Mouse (Mus musculus) myocyte (in vitro differentiated cells): ENCODE data around the gene Pla2g5. TPM values are rescaled to one million over a fixed set of nuclear protein-coding genes. Genes with fewer than 3 reads are reported as not detected.

Experiments
- H3K27me3 ChIP-seq: one replicate; pipeline ENCODE4 v1.6.1; 2011; ENCODE audit not compliant: control insufficient read depth, insufficient read depth, insufficient read length
- H3K36me3 ChIP-seq: one replicate; pipeline ENCODE4 v1.6.1; 2011; ENCODE audit not compliant: control insufficient read depth, insufficient read depth
- H3K4me2 ChIP-seq: one replicate; pipeline ENCODE4 v1.6.1; 2011; ENCODE audit warnings: low read depth, control low read depth
- H3K4me3 ChIP-seq: one replicate; pipeline ENCODE4 v1.5.1; 2011; ENCODE audit warnings: mild to moderate bottlenecking, control low read depth, moderate library complexity
- H3K79me2 ChIP-seq: one replicate; pipeline ENCODE4 v1.6.1; 2011; ENCODE audit not compliant: control insufficient read depth, insufficient read depth
- H3ac ChIP-seq: one replicate; pipeline ENCODE4 v1.6.1; 2011; ENCODE audit not compliant: control insufficient read depth, insufficient read length
- CEBPB ChIP-seq: IDR thresholded peaks from 2 replicates; pipeline ENCODE4 v1.6.1; 2011; ENCODE audit warnings: mild to moderate bottlenecking, moderate library complexity; ENCODE audit not compliant: poor library complexity, insufficient read depth, severe bottlenecking
- E2F4 ChIP-seq: IDR thresholded peaks from one replicate; pipeline ENCODE4 v1.6.1; 2011; ENCODE audit warnings: mild to moderate bottlenecking, control low read depth, moderate library complexity; ENCODE audit not compliant: insufficient read depth
- MAX ChIP-seq: IDR thresholded peaks from one replicate; pipeline ENCODE4 v1.6.1; 2011; ENCODE audit warnings: low read depth, mild to moderate bottlenecking, control low read depth
- MYOD1 ChIP-seq, 3 experiments: IDR thresholded peaks; one replicate each; pipeline ENCODE4 v1.6.1; 2011; ENCODE audit warnings: control low read depth in 2 of 3, low read depth in 2 of 3, mild to moderate bottlenecking in 2 of 3, moderate library complexity in 1 of 3; ENCODE audit not compliant: insufficient read length in 2 of 3, control insufficient read depth in 1 of 3
- MYOG ChIP-seq, 3 experiments: IDR thresholded peaks; one replicate each; pipeline ENCODE4 v1.6.1; 2011; ENCODE audit warnings: control low read depth in 2 of 3, low read depth in 2 of 3, mild to moderate bottlenecking in 2 of 3; ENCODE audit not compliant: insufficient read length in 2 of 3, control insufficient read depth in 1 of 3, insufficient read depth in 1 of 3
- POLR2A ChIP-seq: IDR thresholded peaks from one replicate; pipeline ENCODE4 v1.6.1; 2011; ENCODE audit warnings: low read depth, mild to moderate bottlenecking, control low read depth, moderate library complexity; ENCODE audit not compliant: insufficient read length
- POLR2AphosphoS2 ChIP-seq: IDR thresholded peaks from one replicate; pipeline ENCODE4 v1.6.1; 2011; ENCODE audit warnings: low read depth, control low read depth; ENCODE audit not compliant: insufficient read length
- REST ChIP-seq: IDR thresholded peaks from one replicate; pipeline ENCODE4 v1.6.1; 2011; ENCODE audit warnings: mild to moderate bottlenecking, control low read depth, moderate library complexity; ENCODE audit not compliant: insufficient read depth, insufficient read length
- SRF ChIP-seq: IDR thresholded peaks from one replicate; pipeline ENCODE4 v1.6.1; 2011; ENCODE audit warnings: low read depth; ENCODE audit not compliant: control insufficient read depth, insufficient read length
- TCF12 ChIP-seq: IDR thresholded peaks from one replicate; pipeline ENCODE4 v1.6.1; 2011; ENCODE audit warnings: mild to moderate bottlenecking, control low read depth; ENCODE audit not compliant: poor library complexity, insufficient read depth, severe bottlenecking
- TCF3 ChIP-seq: IDR thresholded peaks from one replicate; pipeline ENCODE4 v1.6.1; 2011; ENCODE audit warnings: low read depth, control low read depth; ENCODE audit not compliant: insufficient read length
- USF1 ChIP-seq: IDR thresholded peaks from one replicate; pipeline ENCODE4 v1.6.1; 2011; ENCODE audit warnings: low read depth, mild to moderate bottlenecking, control low read depth, moderate library complexity
- polyA plus RNA-seq: library from polyadenylated mRNA; unstranded; fragments of >200 nt; fragmentation: generic; extraction: Trizol; gene quantifications from one replicate; pipeline ENCODE4 v1.2.1, GENCODE M21; 2012; ENCODE audit warnings: missing spikeins

The Pla2g5 gene
- polyA plus RNA-seq, 1 experiment = 0.10 TPM

DNA sequence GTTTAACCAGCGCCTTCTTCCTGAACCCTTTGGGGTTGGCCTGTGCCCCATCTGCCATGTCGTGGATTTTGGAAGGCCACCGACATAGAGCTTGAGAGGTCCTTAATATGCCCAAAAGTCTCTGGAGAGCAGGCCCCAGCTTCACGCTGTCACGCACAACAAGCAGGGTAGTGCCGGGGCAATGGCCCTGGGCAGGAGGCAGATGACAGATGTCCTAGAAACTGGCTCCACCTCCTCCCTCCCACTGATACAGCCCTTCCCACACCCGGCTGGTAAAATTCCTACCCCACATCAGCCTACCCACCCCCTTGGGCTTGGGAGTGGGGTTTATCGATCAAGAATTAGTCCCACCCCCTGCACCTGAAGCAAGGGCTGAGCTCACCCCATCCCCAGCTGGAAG, 105.9 kb downstream of the Pla2g5 start, which contains the start of gene Pla2g2f:
Gene Pla2g2f (minus strand): TSS at position 211 of the 400 bp plus-strand sequence.
- Histone ChIP-seq H3K27me3 (peaks cover 4% of the 10 kb centered on the region), H3K4me3 (no peak within 1 kb of the TSS), H3K4me2 (no peak within 1 kb of the TSS), H3ac (no peak within 1 kb of the TSS), H3K79me2 (no peaks in the 10 kb centered on the region), H3K36me3 (no peaks in the 10 kb centered on the region)
- TF ChIP-seq MAX (no peak), TCF3 (no peak), USF1 (no peak), REST (no peak), MYOD1 (IDR thresholded peaks at IDR 0.05; ENCODE audit: control insufficient read depth in 1 of 3, insufficient read length in 2 of 3, low read depth in 2 of 3) (no peak), CEBPB (no peak)

DNA sequence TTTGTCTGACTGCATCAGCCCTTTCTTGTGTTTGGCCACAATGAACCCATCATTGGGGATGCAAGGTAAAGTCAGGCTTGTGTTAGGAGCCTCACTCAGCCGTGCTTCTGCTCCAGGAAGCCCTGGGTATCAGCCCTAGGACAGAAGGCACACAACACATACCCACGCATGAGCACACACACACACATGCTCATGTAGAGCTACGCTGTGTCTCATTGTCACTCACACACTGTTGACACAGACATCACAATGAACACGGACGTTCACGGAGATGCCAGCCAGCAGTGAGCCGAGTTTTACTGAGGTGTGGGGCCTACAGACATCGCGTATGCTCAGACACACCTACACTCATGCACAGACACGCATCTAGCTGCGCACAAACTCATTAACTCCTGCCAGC, 107.3 kb downstream of the Pla2g5 start:
- Histone ChIP-seq H3K27me3 (peaks cover 4% of the 10 kb centered on the region), H3ac (no peak overlapping the region), H3K4me3 (no peak overlapping the region), H3K36me3 (no peaks in the 10 kb centered on the region), H3K4me2 (no peak overlapping the region), H3K79me2 (no peaks in the 10 kb centered on the region)
- TF ChIP-seq MYOD1 (IDR thresholded peaks at IDR 0.05; ENCODE audit: control insufficient read depth in 1 of 3, insufficient read length in 2 of 3, low read depth in 2 of 3) (no peak), CEBPB (no peak), TCF12 (no peak), MYOG (IDR thresholded peaks at IDR 0.05; ENCODE audit: control insufficient read depth in 1 of 3, insufficient read depth in 1 of 3, insufficient read length in 2 of 3, low read depth in 2 of 3) (no peak)

DNA sequence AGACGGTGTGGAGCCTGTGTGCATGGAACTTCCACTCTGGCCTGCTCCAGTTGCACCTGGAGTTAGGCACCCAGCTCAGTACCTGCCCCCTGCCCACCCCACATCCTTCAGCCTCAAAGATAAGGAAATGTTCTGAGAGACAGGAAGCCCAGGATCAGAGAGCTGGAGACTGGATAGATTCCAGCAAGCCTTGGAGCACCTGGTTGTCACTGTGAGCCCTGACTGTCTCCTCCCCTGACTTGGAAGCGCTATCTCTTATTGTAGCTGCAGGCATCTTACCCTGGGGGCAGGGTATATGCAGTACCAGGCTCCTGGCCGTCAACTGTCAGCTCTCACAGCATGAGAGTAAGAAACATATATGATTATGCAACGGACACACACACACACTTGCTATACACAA, 107.8 kb downstream of the Pla2g5 start:
- TF ChIP-seq MAX (no peak), TCF12 (no peak), MYOG (IDR thresholded peaks at IDR 0.05; ENCODE audit: control insufficient read depth in 1 of 3, insufficient read depth in 1 of 3, insufficient read length in 2 of 3, low read depth in 2 of 3) (no peak), REST (no peak), POLR2A (no peak), POLR2AphosphoS2 (no peak), E2F4 (no peak), TCF3 (no peak), CEBPB (no peak), USF1 (no peak), SRF (no peak), MYOD1 (IDR thresholded peaks at IDR 0.05; ENCODE audit: control insufficient read depth in 1 of 3, insufficient read length in 2 of 3, low read depth in 2 of 3) (no peak)
- H3K4me3 ChIP-seq = no peak overlapping the region
- no peaks in the 10 kb centered on the region for H3K79me2 ChIP-seq
- peaks cover 4% of the 10 kb centered on the region for H3K27me3 ChIP-seq
- H3K4me2 ChIP-seq = no peak overlapping the region
- H3ac ChIP-seq = no peak overlapping the region
- H3K36me3 ChIP-seq = no peaks in the 10 kb centered on the region

DNA sequence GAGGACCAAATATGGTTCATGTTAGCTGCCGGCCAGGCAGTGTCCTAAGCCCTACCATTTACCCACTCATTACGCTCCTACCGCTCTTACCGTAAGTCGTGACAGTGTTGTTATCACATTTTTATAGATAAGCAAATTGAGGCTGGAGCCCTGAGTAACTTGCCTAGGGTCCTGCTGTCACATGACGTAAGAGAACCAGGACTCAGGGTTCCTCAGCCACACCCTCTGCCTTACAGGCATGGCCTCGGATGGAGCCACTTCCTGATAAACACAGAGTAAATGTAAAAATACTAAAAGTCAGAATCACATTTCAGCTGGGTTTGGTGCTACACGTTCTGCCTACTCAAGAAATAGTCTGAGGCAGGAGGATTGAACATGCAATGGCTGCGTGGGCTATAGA, 108.8 kb downstream of the Pla2g5 start:
- no peak overlapping the region for H3ac ChIP-seq
- peaks cover 4% of the 10 kb centered on the region for H3K27me3 ChIP-seq
- H3K79me2 ChIP-seq = no peaks in the 10 kb centered on the region
- H3K4me3 ChIP-seq = no peak overlapping the region
- H3K4me2 ChIP-seq = no peak overlapping the region
- no peaks in the 10 kb centered on the region for H3K36me3 ChIP-seq
- no peak for TF ChIP-seq MYOG (IDR thresholded peaks at IDR 0.05; ENCODE audit: control insufficient read depth in 1 of 3, insufficient read depth in 1 of 3, insufficient read length in 2 of 3, low read depth in 2 of 3)
- TF ChIP-seq TCF12 = no peak
- no peak for TF ChIP-seq USF1
- TF ChIP-seq POLR2A = no peak
- no peak for TF ChIP-seq E2F4
- TF ChIP-seq MAX = no peak

DNA sequence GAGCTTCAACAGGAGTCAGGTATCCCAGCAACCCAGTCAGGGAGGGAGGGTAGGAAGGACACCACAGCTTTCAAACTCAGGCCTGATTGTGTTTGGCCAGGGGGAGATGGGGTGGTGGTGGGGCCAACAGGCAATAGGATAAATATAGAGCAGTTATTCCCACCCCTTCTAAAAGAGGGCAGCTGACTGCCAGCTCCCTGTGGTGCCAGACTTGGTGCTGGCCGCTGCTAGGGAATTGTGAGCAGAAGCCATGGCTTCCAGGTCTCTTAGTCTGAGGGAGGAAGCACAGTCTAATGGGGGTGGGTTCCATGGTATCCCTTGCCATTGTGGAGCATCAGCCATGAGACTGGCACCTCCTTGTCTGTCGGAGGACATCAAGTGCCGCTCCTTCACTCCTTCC, 109.7 kb downstream of the Pla2g5 start:
- Histone ChIP-seq H3ac (no peak overlapping the region), H3K4me3 (no peak overlapping the region), H3K79me2 (no peaks in the 10 kb centered on the region), H3K27me3 (peaks cover 4% of the 10 kb centered on the region), H3K4me2 (no peak overlapping the region), H3K36me3 (no peaks in the 10 kb centered on the region)
- TF ChIP-seq MYOG (IDR thresholded peaks at IDR 0.05; ENCODE audit: control insufficient read depth in 1 of 3, insufficient read depth in 1 of 3, insufficient read length in 2 of 3, low read depth in 2 of 3) (no peak), MYOD1 (IDR thresholded peaks at IDR 0.05; ENCODE audit: control insufficient read depth in 1 of 3, insufficient read length in 2 of 3, low read depth in 2 of 3) (no peak), USF1 (no peak), POLR2A (no peak), SRF (no peak), REST (no peak), MAX (no peak), TCF3 (no peak), TCF12 (no peak), CEBPB (no peak), POLR2AphosphoS2 (no peak), E2F4 (no peak)
